Mouse (Mus musculus) G1E (cell line): Measurements from ENCODE around the gene Lzts2.

ENCODE experiments used
- CTCF ChIP-seq: IDR thresholded peaks from 2 replicates; pipeline ENCODE4 v1.5.1; 2012; ENCODE audit warnings: low read depth, low read length, inconsistent platforms, mixed read lengths
- TAL1 ChIP-seq: conservative IDR thresholded peaks from 2 replicates; pipeline ENCODE4 v1.6.1; 2012; ENCODE audit warnings: low read depth, low read length, inconsistent platforms, mixed read lengths

DNA sequence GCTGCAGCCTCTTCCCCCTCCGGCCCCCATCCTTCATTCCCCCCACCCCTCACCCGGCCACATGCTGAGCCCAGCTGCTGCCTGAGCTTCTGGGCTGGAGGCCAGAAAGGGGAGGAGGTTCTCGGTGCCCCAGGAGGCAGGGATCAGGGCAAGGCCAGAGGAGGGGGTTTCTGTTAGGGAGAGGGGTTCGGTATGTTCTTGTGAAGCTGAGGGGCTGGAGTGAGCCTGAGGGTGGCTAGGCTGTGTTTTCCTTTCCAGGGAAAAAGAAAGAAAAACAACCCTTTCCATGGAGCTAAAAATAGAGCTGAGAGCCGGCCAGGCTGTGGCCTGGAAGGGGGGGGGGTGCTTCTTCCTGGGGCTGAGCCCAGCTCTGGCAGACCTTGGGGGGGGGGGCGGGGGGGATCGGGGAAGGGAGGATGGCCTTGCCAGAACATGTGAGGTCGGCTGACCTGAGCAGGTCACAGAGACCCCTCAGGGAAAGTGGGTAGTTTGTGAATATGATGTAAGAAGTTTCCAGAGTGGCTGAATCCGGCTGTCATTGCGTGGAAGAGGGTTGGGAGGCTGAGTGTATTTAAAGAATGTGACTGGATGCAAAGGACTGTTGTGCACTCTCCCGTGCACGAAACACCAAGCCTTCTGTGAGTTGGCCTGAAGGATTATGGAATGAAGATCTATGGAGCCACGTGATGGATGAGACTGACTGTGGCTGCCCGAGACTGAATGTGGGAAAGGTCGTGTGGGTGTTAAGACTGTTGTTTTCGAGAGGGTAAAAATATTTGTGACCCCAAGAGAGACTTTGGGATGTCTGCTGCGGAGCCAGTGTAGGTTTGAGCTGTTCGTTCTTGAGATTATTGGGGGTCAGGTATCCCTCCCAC is 2.4 kb downstream of the Lzts2 start:
- TF ChIP-seq CTCF (no peak), TAL1 (no peak)
